Mouse (Mus musculus): ENCODE data around the gene Zbtb22.
A peak's percentile ranks its signal among the peaks of the same experiment; 100 is the strongest.

Gene Zbtb22

DNA sequence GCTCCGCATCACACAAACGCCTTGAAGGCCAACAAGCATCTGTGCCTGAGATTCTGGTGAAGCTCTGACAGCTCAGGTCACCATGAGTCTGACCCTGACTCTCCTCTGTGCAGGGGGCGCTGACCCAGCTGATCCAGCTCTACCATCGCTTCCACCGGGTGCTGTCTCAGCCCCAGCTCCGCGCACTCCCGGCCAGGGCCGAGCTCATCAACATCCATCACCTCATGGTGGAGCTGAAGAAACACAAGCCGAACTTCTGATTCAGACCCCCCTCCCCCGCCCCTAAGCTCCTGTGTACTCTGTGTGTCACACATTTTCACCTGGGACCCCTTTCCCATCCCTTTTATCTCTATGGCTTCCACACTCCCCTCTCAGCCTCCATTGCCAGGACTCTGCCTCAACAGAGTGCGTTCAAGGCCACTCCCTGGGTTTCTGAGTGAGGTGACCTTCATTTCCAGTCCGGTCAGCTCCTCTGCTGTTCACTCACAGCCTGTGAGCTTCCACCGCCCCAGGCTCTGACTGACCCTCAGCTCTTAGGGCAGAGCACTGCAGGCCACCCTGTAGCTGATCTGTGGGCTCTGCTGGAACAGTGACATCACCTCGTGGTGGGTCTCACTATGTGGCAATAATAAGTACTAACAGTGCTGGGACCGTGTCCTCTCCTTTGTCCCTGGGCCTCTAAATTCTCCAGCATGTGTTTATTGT is 50.3 kb downstream of the Zbtb22 start:
- DNase-seq (ENCODE audit: low spot score): no peak

DNA sequence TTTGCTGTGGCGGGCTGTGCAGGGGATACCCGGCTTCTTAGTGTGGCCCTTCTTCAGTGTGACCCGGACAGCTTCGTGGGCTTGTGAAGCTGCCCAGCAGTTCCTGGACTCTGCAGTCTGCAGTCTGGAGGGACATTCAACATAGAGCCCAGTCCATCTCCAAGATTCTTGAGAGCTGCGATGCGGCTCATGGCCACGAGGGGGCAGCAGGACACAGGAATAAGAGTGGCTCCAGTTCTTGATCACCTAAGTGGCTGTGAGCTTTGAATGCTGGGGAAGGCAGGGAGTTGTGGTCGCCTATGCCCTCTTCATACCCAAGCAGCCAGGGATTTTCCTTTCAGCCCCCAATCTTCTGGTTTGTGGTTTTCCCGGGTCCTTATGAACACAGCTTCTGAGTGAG is 52.8 kb downstream of the Zbtb22 start:
- peak; percentile 63 for DNase-seq (ENCODE audit: low spot score)
